Mouse (Mus musculus) intestine, postnatal 0 days (tissue): ENCODE data around the gene AC131692.1. TPM values are rescaled to one million over a fixed set of nuclear protein-coding genes. Genes with fewer than 3 reads are reported as not detected.
"Not testable (repeated sequence)": the region's sequence is repeated elsewhere in the genome, so short reads cannot be mapped to it uniquely, and the experiment has no call there.

ENCODE experiments used
- ATAC-seq: fragments of 200-750 bp; cut with Nextera tagmentation; 2 replicates; pipeline ENCODE4 v1.8.0; 2017; ENCODE audit warnings: mild to moderate bottlenecking, moderate TSS enrichment, moderate library complexity
- H3K27ac ChIP-seq: fragments of 300-500 bp; sonication (generic); 2 replicates; pipeline ENCODE4 v1.5.1; 2014; ENCODE audit warnings: mild to moderate bottlenecking, low read depth, low read length, moderate library complexity
- H3K27me3 ChIP-seq: fragments of 300-500 bp; sonication (generic); replicated peaks from 2 replicates; pipeline ENCODE4 v1.6.1; 2014; ENCODE audit warnings: low read length, mixed read lengths; ENCODE audit not compliant: control insufficient read depth, insufficient read depth
- H3K36me3 ChIP-seq: fragments of 300-500 bp; sonication (generic); 2 replicates; pipeline ENCODE4 v1.6.1; 2014; ENCODE audit warnings: mild to moderate bottlenecking, moderate library complexity; ENCODE audit not compliant: control insufficient read depth, insufficient read depth
- H3K4me1 ChIP-seq: fragments of 300-500 bp; sonication (generic); replicated peaks from 2 replicates; pipeline ENCODE4 v1.6.1; 2014; ENCODE audit warnings: antibody characterized with exemption, low read length, mixed read lengths; ENCODE audit not compliant: control insufficient read depth, insufficient read depth
- H3K4me2 ChIP-seq: fragments of 300-500 bp; sonication (generic); replicated peaks from 2 replicates; pipeline ENCODE4 v1.6.1; 2014; ENCODE audit warnings: low read depth, mild to moderate bottlenecking, moderate library complexity
- H3K4me3 ChIP-seq: fragments of 300-500 bp; sonication (generic); 2 replicates; pipeline ENCODE4 v1.5.1; 2014; ENCODE audit warnings: low read depth, low read length
- H3K9ac ChIP-seq: fragments of 300-500 bp; sonication (generic); 2 replicates; pipeline ENCODE4 v1.6.1; 2014; ENCODE audit warnings: mild to moderate bottlenecking, low read depth, low read length
- H3K9me3 ChIP-seq: fragments of 300-500 bp; sonication (generic); 2 replicates; pipeline ENCODE4 v1.6.1; 2016; ENCODE audit warnings: mixed run types; ENCODE audit not compliant: control insufficient read depth
- CTCF ChIP-seq: sonication (generic); IDR thresholded peaks from 2 replicates; pipeline ENCODE4 v1.5.1; 2016; ENCODE audit warnings: low read depth, mild to moderate bottlenecking, control low read depth, antibody characterized with exemption, moderate library complexity
- WGBS: fragments of 180-500 bp; shearing (Covaris S2); extraction: QIAGEN DNeasy Blood & Tissue Kit; methylation state at CpG from one replicate; pipeline ENCODE4 v1.1.7; 2014; 5-methylcytosine and 5-hydroxymethylcytosine counted together
- polyA plus RNA-seq: library from polyadenylated mRNA; unstranded; fragments of >200 nt; fragmentation: Nextera tagmentation; extraction: Ambion mirVana; gene quantifications from 2 replicates; pipeline ENCODE4 v1.2.1, GENCODE M21; 2015

AC131692.1 gene
- polyA plus RNA-seq, 1 experiment from 2014 or later = not detected

- Histone ChIP-seq H3K9me3 (no peaks in the 10 kb centered on the region), H3K27me3 (no peaks in the 10 kb centered on the region), H3K27ac (peak within 1 kb of the TSS; percentile 94), H3K4me3 (peak within 1 kb of the TSS; percentile 42), H3K4me2 (peak within 1 kb of the TSS; percentile 69), H3K36me3 (no peaks in the 10 kb centered on the region), H3K9ac (peak within 1 kb of the TSS; percentile 51; the same call in 1 of the 2 replicates), H3K4me1 (no peaks in the 10 kb centered on the region)
- WGBS = under 1% methylated on average over 32 of the region's 32 CpGs
- no peak for TF ChIP-seq CTCF
- ATAC-seq = peak; percentile 91
Observed at GRCm38 (mm10) chr19:6127760-6128341, 33.6 kb downstream of the AC131692.1 start, which contains the start of gene Snx15. Gene Snx15, minus strand, starts transcription at chr19:6128304.

- H3K27ac ChIP-seq, ATAC-seq, H3K9ac ChIP-seq, H3K27me3 ChIP-seq, H3K4me1 ChIP-seq, H3K4me3 ChIP-seq, H3K9me3 ChIP-seq, H3K36me3 ChIP-seq, H3K4me2 ChIP-seq: not testable (repeated sequence)
- 73% methylated on average over 7 of the region's 7 CpGs for whole genome bisulfite sequencing
Observed at GRCm38 (mm10) chr19:6130414-6131128, 36.4 kb downstream of the AC131692.1 start.

- H3K27me3 ChIP-seq = no peaks in the 10 kb centered on the region
- WGBS = 83% methylated on average over 7 of the region's 7 CpGs
- TF ChIP-seq CTCF = no peak
- no peak overlapping the region for H3K9ac ChIP-seq
- H3K4me2 ChIP-seq = no peak overlapping the region
- ATAC-seq = no peak
- no peak overlapping the region for H3K4me3 ChIP-seq
- no peak overlapping the region for H3K27ac ChIP-seq
- no peaks in the 10 kb centered on the region for H3K4me1 ChIP-seq
- H3K9me3 ChIP-seq = no peaks in the 10 kb centered on the region
- H3K36me3 ChIP-seq = peaks cover 10% of the 10 kb centered on the region
Observed at GRCm38 (mm10) chr19:6132171-6132827, 38.1 kb downstream of the AC131692.1 start.

- not testable (repeated sequence) for H3K4me1 ChIP-seq, H3K27me3 ChIP-seq, H3K9ac ChIP-seq, H3K4me3 ChIP-seq, ATAC-seq, H3K4me2 ChIP-seq, H3K9me3 ChIP-seq, H3K27ac ChIP-seq
- peaks cover 15% of the 10 kb centered on the region for H3K36me3 ChIP-seq
- WGBS = 46% methylated on average over 1 of the region's 1 CpGs
Observed at GRCm38 (mm10) chr19:6133197-6133596, 39.0 kb downstream of the AC131692.1 start.

GRCm38 (mm10) chr19:6136397-6136796 lies 42.2 kb downstream of the AC131692.1 start:
- H3K9me3 ChIP-seq = no peaks in the 10 kb centered on the region
- H3K4me3 ChIP-seq = no peak overlapping the region
- H3K36me3 ChIP-seq = peaks cover 15% of the 10 kb centered on the region
- H3K4me1 ChIP-seq = 0 out of 2 replicates have a peak, but pooled peaks cover 4% of the 10 kb centered on the region
- no peak overlapping the region for H3K4me2 ChIP-seq
- H3K27ac ChIP-seq = no peak overlapping the region
- WGBS = 81% methylated on average over 3 of the region's 3 CpGs
- ATAC-seq = no peak
- no peak overlapping the region for H3K9ac ChIP-seq
- no peaks in the 10 kb centered on the region for H3K27me3 ChIP-seq
- no peak for TF ChIP-seq CTCF

GRCm38 (mm10) chr19:6139701-6140100 lies 45.5 kb downstream of the AC131692.1 start:
- Histone ChIP-seq H3K9ac (0 out of 2 replicates have a peak overlapping the region, but pooled peaks have one; percentile 76), H3K4me3 (no peak overlapping the region), H3K4me1 (0 out of 2 replicates have a peak, but pooled peaks cover 4% of the 10 kb centered on the region), H3K4me2 (peak overlapping the region; percentile 97; the same call in 1 of the 2 replicates), H3K27me3 (no peaks in the 10 kb centered on the region), H3K9me3 (no peaks in the 10 kb centered on the region), H3K36me3 (peaks cover 15% of the 10 kb centered on the region), H3K27ac (no peak overlapping the region)
- TF ChIP-seq CTCF = no peak
- 94% methylated on average over 6 of the region's 6 CpGs for WGBS
- no peak for ATAC-seq
